Mouse (Mus musculus) ES-E14 (cell line): Measurements from ENCODE around the gene Ttll13.

Experiments used
- ZC3H11A ChIP-seq: IDR thresholded peaks from 2 replicates; pipeline ENCODE4 v1.6.1; 2012; ENCODE audit warnings: low read depth, mild to moderate bottlenecking, inconsistent platforms, low read length, borderline replicate concordance
- ZNF384 ChIP-seq: IDR thresholded peaks from 2 replicates; pipeline ENCODE4 v1.6.1; 2012; ENCODE audit warnings: low read depth, low read length, inconsistent platforms

DNA sequence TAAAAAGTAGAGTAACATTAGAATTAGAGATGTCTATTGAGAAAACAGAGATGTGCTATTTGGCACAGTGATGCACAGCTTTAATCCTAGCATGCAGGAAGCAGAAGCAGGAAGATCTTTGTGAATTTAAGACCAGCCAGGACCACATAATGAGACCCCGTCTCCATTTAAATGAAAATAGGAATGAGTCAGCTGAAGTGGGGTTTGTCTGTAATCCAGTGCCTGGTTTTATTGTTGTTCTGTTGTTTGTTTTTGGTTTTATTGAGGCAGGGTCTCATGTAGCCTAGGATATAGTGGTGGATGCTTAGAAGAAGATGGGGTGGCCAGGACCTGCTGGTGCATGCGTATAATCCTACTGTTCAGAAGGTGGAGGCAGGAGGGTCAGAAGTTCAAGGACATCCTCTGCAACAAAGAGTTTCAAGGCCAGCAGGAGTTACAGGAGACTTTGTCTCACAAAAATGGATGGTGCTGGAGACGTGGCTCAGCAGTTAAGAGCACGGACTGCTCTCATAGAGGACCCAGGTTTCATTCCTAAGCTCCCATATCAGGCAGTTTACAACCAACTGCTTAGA, 24.9 kb upstream of the Ttll13 start:
- TF ChIP-seq ZNF384, result no peak
- TF ChIP-seq ZC3H11A, result no peak
